Mouse (Mus musculus): ENCODE measurements around the gene Olfr478.
"Not testable (repeated sequence)": the region's sequence is repeated elsewhere in the genome, so short reads cannot be mapped to it uniquely, and the experiment has no call there.

The Olfr478 gene

DNA sequence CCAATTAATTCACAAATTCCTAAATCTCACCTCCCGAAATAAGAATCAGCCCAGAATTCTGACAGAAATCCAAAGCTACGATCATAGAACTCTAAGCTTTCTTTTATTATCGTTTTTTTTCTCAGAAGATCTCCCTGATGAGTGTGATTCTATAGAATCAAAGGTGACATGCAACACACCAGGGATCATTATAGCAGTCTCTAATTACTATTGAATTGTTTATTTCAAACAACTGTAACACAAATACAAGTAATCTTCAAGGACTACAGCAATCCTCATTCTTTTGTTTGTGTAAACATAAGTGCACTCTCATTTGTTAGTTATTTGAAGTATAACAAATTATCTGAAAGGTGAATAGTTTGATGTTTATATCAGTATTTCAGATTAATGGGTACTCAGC, at the start of gene Olfr478:
Gene Olfr478, minus strand, starts transcription at position 101 of the 400 bp plus-strand sequence.
- DNase-seq, result no peak

GRCm38 (mm10) chr7:108079555-108079954, 45.8 kb upstream of the Olfr478 start, which contains the start of gene Olfr481:
Olfr481 (plus strand) TSS chr7:108079855.
- DNase-seq, result no peak

- DNase-seq, result no peak
These were observed 33.5 kb upstream of the Olfr478 start, which contains the start of gene Olfr480 for GRCm38 (mm10) chr7:108067246-108067645. Olfr480 (minus strand) TSS chr7:108067346.

- DNase-seq, result no peak
These were observed 16.6 kb upstream of the Olfr478 start, which contains the start of gene Olfr479 for GRCm38 (mm10) chr7:108050393-108050792. Olfr479 (plus strand) TSS chr7:108050693.

GRCm38 (mm10) chr7:108014256-108014655, 19.5 kb downstream of the Olfr478 start:
- not testable (repeated sequence) for DNase-seq

DNA sequence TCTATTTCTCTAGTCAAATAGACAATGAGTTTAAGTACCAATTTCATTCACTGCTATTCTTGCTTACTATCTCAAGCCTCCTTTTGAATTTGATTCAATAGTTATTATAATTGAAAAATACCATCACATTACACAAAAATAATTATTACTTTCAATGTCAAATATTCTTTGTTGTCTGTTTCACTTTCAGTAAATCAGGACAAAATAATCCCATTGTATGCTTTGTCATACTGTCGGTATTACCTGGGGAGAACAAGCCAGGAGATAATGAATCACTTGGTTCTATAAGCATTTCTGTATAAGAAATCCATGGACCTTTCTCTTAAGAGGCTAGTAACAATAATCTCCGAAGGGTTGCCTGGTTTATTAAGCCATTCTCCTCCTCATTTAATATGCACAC, 47.4 kb downstream of the Olfr478 start, which contains the start of gene Olfr477:
Gene Olfr477, plus strand, starts transcription at position 301 of the 400 bp plus-strand sequence.
- DNase-seq, result no peak
